Mouse (Mus musculus) heart, postnatal 0 days (tissue): ENCODE data around the gene Espn.

Experiments
- CTCF ChIP-seq: IDR thresholded peaks from 2 replicates; pipeline ENCODE4 v1.5.1; 2016; ENCODE audit warnings: antibody characterized with exemption, control low read depth, low read depth
- EP300 ChIP-seq: IDR thresholded peaks from 2 replicates; pipeline ENCODE4 v1.6.1; 2016; ENCODE audit warnings: antibody characterized with exemption, low read depth

DNA sequence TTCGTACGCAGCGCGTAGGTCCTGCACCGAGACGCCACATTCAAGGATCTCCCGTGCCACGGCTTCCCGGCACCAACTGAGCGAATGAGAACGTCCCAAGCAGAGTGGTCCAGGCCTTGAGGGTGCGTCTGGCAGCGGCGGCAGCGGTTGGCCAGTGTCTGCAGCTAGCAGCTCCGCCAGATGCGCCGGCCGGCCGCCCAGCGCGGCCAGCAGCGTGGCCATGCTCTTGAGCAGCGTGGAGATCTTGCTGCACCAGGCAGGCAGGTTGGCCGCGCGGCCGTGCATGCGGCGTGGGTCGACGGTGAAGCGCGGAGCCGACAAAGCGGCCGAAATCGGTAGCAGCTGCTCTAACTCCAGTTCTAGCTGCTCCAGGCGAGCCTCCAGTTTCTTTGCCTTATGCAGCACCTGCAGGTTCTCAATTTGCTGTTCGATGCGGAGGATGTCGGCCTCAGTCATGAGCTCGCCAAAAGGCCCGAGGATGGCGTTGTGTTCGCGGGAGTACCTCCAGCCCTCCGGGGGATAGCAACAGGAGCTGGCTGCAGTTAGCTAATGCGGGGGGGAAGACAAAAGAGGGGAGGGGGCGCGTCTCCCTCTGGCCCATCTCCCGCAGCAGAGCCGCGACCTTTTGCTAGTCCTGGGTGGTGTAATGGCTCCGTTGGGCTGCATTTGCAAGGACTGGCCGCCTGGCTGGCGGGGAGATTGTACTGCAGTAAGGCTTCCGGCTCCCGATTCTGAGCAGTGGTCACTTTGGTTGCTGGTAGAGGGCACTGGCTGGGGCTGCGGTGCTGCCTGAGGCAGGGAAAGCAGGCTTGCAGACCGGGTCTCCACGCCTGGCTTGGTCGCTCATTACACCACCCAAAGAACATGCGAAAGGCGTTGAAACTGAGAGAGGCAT, 25.9 kb downstream of the Espn start:
- no peak for TF ChIP-seq EP300
- TF ChIP-seq CTCF, result no peak
